Mouse (Mus musculus) frontal cortex, postnatal 36 days (tissue): ENCODE results near the gene Gjb3.

ENCODE experiments used
- DNase-seq, 2 experiments: peaks; one replicate each; pipeline ENCODE4 v3.0.0; 2022; ENCODE audit warnings: low spot score in 2 of 2

The Gjb3 gene

GRCm38 (mm10) chr4:127279241-127279640 is 51.4 kb downstream of the Gjb3 start:
- no peak for DNase-seq

- no peak for DNase-seq
Measured at GRCm38 (mm10) chr4:127278451-127279001, 52.1 kb downstream of the Gjb3 start.
